Mouse (Mus musculus): Measurements from ENCODE around the gene Col19a1. TPM values are rescaled to one million over a fixed set of nuclear protein-coding genes. Genes with fewer than 3 reads are reported as not detected.
"Not testable (repeated sequence)": the region's sequence is repeated elsewhere in the genome, so short reads cannot be mapped to it uniquely, and the experiment has no call there.

The Col19a1 gene
- total RNA-seq (2021) = 10 to 100 TPM; 33.8 to 39.0 TPM
- long read RNA-seq, experiment 1, full-length matches to known transcripts = 1 of 6 reads
- long read RNA-seq, experiment 1, partial matches to known transcripts = 2 of 6 reads
- long read RNA-seq, experiment 1, other reads (novel, unspliced or antisense) = 3 of 6 reads
- long read RNA-seq, experiment 2, full-length matches to known transcripts = 2 of 6 reads
- long read RNA-seq, experiment 2, partial matches to known transcripts = 0 of 6 reads
- long read RNA-seq, experiment 2, other reads (novel, unspliced or antisense) = 4 of 6 reads

GRCm38 (mm10) chr1:24587141-24587541, at the start of gene Col19a1:
Gene Col19a1 (minus strand): TSS chr1:24587472.
- DNase-seq (ENCODE audit: low spot score in 2 of 2) = peak in 1 of 2 experiments; percentile 12
- intact Hi-C loops (cut with DNase I) = loop anchor here (5.0 kb wide), 1 partner anchor 90 kb away; the partner anchor contains the start of gene Lmbrd1

GRCm38 (mm10) chr1:24633553-24634132, 46.4 kb upstream of the Col19a1 start:
- peak; percentile 17 to 36 for DNase-seq (ENCODE audit: low spot score in 2 of 2)
- intact Hi-C loops (cut with DNase I) = loop anchor here (5.0 kb wide), 1 partner anchor 256 kb away; no protein-coding TSS in a partner anchor

GRCm38 (mm10) chr1:24612556-24612955, 25.3 kb upstream of the Col19a1 start:
- intact Hi-C loops (cut with DNase I) = not testable (repeated sequence)
- peak in 1 of 2 experiments; percentile 15 for DNase-seq (ENCODE audit: low spot score in 2 of 2)

- no peak for DNase-seq (ENCODE audit: low spot score in 2 of 2)
- intact Hi-C loops (cut with DNase I) = no loop called here
These were observed 7.8 kb upstream of the Col19a1 start for GRCm38 (mm10) chr1:24595096-24595495.

- peak; percentile 23 to 63 for DNase-seq (ENCODE audit: low spot score in 2 of 2)
- intact Hi-C loops (cut with DNase I) = loop anchor here (5.0 kb wide), 1 partner anchor 91 kb away; the partner anchor contains the start of gene Lmbrd1
These were observed 717 bp downstream of the Col19a1 start for GRCm38 (mm10) chr1:24586370-24587140.

- no peak for DNase-seq (ENCODE audit: low spot score in 2 of 2)
These were observed 14.7 kb downstream of the Col19a1 start for GRCm38 (mm10) chr1:24572602-24573001.

GRCm38 (mm10) chr1:24564113-24564512, 23.2 kb downstream of the Col19a1 start:
- DNase-seq (ENCODE audit: low spot score in 2 of 2) = no peak
- intact Hi-C loops (cut with DNase I) = no loop called here

More at GRCm38 (mm10) chr1:24572602-24573001, 14.7 kb downstream of the Col19a1 start:
- intact Hi-C loops (cut with DNase I) = no loop called here

GRCm38 (mm10) chr1:24558005-24558404, 29.3 kb downstream of the Col19a1 start:
- intact Hi-C loops (cut with DNase I) = no loop called here
- no peak for DNase-seq (ENCODE audit: low spot score in 2 of 2)

GRCm38 (mm10) chr1:24553462-24553861, 33.8 kb downstream of the Col19a1 start:
- peak in 1 of 2 experiments; percentile 12 for DNase-seq (ENCODE audit: low spot score in 2 of 2)
- intact Hi-C loops (cut with DNase I) = no loop called here

GRCm38 (mm10) chr1:24550560-24551280, 36.6 kb downstream of the Col19a1 start:
- intact Hi-C loops (cut with DNase I) = no loop called here
- no peak for DNase-seq (ENCODE audit: low spot score in 2 of 2)

GRCm38 (mm10) chr1:24550031-24550430, 37.2 kb downstream of the Col19a1 start:
- no peak for DNase-seq (ENCODE audit: low spot score in 2 of 2)
- intact Hi-C loops (cut with DNase I) = no loop called here

GRCm38 (mm10) chr1:24549050-24549449, 38.2 kb downstream of the Col19a1 start:
- DNase-seq (ENCODE audit: low spot score in 2 of 2) = no peak
- intact Hi-C loops (cut with DNase I) = no loop called here

GRCm38 (mm10) chr1:24547574-24547973, 39.7 kb downstream of the Col19a1 start:
- DNase-seq (ENCODE audit: low spot score in 2 of 2) = no peak
- intact Hi-C loops (cut with DNase I) = no loop called here

- intact Hi-C loops (cut with DNase I) = no loop called here
- DNase-seq (ENCODE audit: low spot score in 2 of 2) = no peak
These were observed 47.4 kb downstream of the Col19a1 start for GRCm38 (mm10) chr1:24539852-24540251.

- intact Hi-C loops (cut with DNase I) = no loop called here
- DNase-seq (ENCODE audit: low spot score in 2 of 2) = no peak
These were observed 60.1 kb downstream of the Col19a1 start for GRCm38 (mm10) chr1:24527194-24527593.

GRCm38 (mm10) chr1:24517462-24517861, 69.8 kb downstream of the Col19a1 start:
- intact Hi-C loops (cut with DNase I) = no loop called here
- no peak for DNase-seq (ENCODE audit: low spot score in 2 of 2)

GRCm38 (mm10) chr1:24515341-24515740, 71.9 kb downstream of the Col19a1 start:
- no peak for DNase-seq (ENCODE audit: low spot score in 2 of 2)
- intact Hi-C loops (cut with DNase I) = no loop called here

GRCm38 (mm10) chr1:24511536-24511935, 75.7 kb downstream of the Col19a1 start:
- intact Hi-C loops (cut with DNase I) = no loop called here
- no peak for DNase-seq (ENCODE audit: low spot score in 2 of 2)

GRCm38 (mm10) chr1:24495400-24495799, 91.9 kb downstream of the Col19a1 start:
- no peak for DNase-seq (ENCODE audit: low spot score in 2 of 2)
- intact Hi-C loops (cut with DNase I) = no loop called here
